Mouse (Mus musculus) C2C12 (cell line): ENCODE measurements around the gene Tenm2.

Experiments
- CEBPB ChIP-seq: IDR thresholded peaks from one replicate; pipeline ENCODE4 v1.6.1; 2011; ENCODE audit warnings: low read depth, mild to moderate bottlenecking, control low read depth, moderate library complexity
- CTCF ChIP-seq: IDR thresholded peaks from one replicate; pipeline ENCODE4 v1.5.1; 2011; ENCODE audit not compliant: control insufficient read depth, insufficient read depth, insufficient read length
- USF1 ChIP-seq: IDR thresholded peaks from one replicate; pipeline ENCODE4 v1.6.1; 2011; ENCODE audit warnings: low read depth, mild to moderate bottlenecking, control low read depth, moderate library complexity

DNA sequence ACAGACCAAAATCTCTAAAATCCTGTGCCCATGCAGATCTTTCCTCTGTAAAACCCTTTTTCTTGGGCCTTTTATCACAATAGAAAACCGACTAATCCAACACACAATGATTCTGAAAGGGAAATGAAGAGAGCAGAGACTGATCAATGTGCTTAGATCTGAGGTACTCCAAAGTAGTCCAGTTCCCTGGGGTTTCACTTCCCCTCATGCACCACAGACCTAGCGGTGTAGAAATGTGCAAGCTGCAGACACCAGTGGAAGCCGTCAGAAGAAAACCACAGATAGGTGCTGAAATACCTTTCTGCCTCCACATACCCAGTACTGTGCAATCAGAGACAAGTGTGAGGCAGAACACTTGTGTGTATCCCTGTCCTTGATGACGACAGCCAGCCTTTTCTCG, 365.2 kb downstream of the Tenm2 start:
- TF ChIP-seq CTCF = no peak
- no peak for TF ChIP-seq CEBPB
- TF ChIP-seq USF1 = no peak
